Mouse (Mus musculus): ENCODE results near the gene Hist1h2bp. TPM values are rescaled to one million over a fixed set of nuclear protein-coding genes. Genes with fewer than 3 reads are reported as not detected.
A peak's percentile ranks its signal among the peaks of the same experiment; 100 is the strongest.
"Not testable (repeated sequence)": the region's sequence is repeated elsewhere in the genome, so short reads cannot be mapped to it uniquely, and the experiment has no call there.

Gene Hist1h2bp
- polyA plus RNA-seq, 1 experiment from 2014 or later = not detected

DNA sequence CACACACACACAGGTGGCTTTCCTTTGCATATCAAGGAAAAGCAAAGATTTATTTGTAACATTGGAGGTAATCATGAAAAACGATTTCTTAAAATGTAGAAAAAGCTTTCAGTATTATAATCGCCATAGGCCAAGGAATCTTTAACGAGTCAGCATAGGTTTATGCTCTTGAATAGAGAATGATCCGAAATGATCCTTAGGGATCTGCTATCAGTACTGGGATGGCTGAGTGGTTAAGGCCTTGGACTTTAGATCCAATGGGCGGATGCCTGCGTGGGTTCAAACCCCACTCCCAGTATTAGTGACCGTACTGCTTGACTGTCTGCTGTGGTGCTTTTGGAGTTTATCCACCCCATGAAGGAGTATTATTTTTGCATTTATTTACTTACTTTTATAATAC lies 8.3 kb downstream of the Hist1h2bp start:
- no peak overlapping the region for H3K4me3 ChIP-seq (ENCODE audit: low read depth, low read length)
- no peaks in the 10 kb centered on the region for H3K9me3 ChIP-seq (ENCODE audit: control insufficient read depth, low read length)
- no peaks in the 10 kb centered on the region for H3K27me3 ChIP-seq (ENCODE audit: control insufficient read depth, insufficient read depth, low read length)
- H3K4me2 ChIP-seq (ENCODE audit: low read depth, low read length) = no peak overlapping the region
- no peak for ATAC-seq (ENCODE audit: low read depth)
- H3K4me1 ChIP-seq (ENCODE audit: control insufficient read depth, insufficient read depth, low read length) = no peaks in the 10 kb centered on the region
- H3K9ac ChIP-seq (replicated peaks; ENCODE audit: low read depth, low read length) = no peak overlapping the region
- H3K27ac ChIP-seq (ENCODE audit: low read depth, low read length) = no peak overlapping the region
- WGBS = 91% methylated on average over 7 of the region's 7 CpGs
- no peaks in the 10 kb centered on the region for H3K36me3 ChIP-seq (ENCODE audit: control insufficient read depth, insufficient read depth, low read length)

DNA sequence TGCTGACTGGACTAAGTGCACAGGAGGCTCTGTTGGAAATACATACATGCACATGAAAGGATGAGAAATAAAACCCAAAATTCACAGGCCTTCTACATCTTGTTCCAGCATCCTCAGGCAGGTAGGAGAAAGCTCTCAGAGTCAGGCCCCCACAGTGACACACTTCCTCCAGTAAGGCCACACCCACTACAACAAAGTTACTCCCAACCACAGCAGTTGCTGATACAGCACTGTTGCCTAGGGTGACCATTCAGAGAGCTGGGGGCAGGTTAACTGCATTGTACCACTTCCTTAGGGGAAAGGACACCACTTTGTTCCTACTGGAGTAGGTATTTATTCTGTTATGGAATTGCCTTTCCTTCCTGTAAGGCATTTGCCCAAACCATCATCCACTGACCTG lies 9.9 kb downstream of the Hist1h2bp start:
- H3K4me1 ChIP-seq (ENCODE audit: control insufficient read depth, insufficient read depth, low read length); H3K27me3 ChIP-seq (ENCODE audit: control insufficient read depth, insufficient read depth, low read length); H3K4me3 ChIP-seq (ENCODE audit: low read depth, low read length); H3K9ac ChIP-seq (replicated peaks; ENCODE audit: low read depth, low read length); H3K27ac ChIP-seq (ENCODE audit: low read depth, low read length); H3K9me3 ChIP-seq (ENCODE audit: control insufficient read depth, low read length); ATAC-seq (ENCODE audit: low read depth); H3K4me2 ChIP-seq (ENCODE audit: low read depth, low read length); H3K36me3 ChIP-seq (ENCODE audit: control insufficient read depth, insufficient read depth, low read length): not testable (repeated sequence)

DNA sequence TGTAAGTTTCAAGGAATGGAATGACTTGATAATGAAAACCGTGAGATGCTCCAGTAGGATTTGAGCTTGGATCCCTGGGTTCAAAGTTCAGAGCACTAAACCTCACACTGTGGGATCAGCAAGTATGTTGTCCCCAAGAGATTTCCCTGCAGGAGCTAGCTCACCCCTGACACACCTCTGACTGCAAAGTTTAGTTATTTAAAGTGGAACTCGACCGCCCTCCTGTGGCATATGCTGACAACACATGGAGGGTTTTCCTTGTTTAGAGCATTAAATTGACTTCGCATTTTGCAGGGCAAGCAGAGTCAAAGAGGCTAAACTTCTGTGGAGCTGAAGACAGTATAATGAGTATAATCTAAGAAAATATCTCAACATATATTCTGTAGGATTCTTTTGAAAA lies 15.8 kb downstream of the Hist1h2bp start:
- ATAC-seq (ENCODE audit: low read depth) = peak; percentile 68; the same call in 1 of the 2 replicates
- H3K4me1 ChIP-seq (ENCODE audit: control insufficient read depth, insufficient read depth, low read length); H3K27ac ChIP-seq (ENCODE audit: low read depth, low read length); H3K27me3 ChIP-seq (ENCODE audit: control insufficient read depth, insufficient read depth, low read length); H3K9me3 ChIP-seq (ENCODE audit: control insufficient read depth, low read length); H3K4me3 ChIP-seq (ENCODE audit: low read depth, low read length); H3K4me2 ChIP-seq (ENCODE audit: low read depth, low read length); H3K36me3 ChIP-seq (ENCODE audit: control insufficient read depth, insufficient read depth, low read length); H3K9ac ChIP-seq (replicated peaks; ENCODE audit: low read depth, low read length): not testable (repeated sequence)
- WGBS = no CpG with 5 or more reads among the region's 4 CpGs

DNA sequence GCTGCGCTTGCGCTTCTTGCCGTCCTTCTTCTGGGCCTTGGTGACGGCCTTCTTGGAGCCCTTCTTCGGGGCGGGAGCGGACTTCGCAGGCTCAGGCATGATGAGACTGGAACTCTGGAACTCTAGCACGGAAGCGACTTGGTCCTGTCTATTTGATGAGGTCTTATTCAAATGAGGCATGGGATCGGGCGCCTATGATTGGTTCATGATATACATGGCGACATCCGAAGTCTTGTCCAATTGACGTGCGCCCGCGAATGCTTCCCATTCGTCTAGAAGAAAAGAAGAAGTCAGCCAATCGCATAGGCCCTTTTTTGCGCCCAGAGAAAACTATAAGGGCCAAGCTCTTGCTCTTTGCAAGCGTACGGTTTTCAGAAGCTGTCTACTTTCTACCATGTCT lies 22.8 kb downstream of the Hist1h2bp start, which contains the start of the genes Hist1h2bq and Hist1h2ao:
TSS of gene Hist1h2bq (minus strand) at position 125 of the 400 bp plus-strand sequence.
TSS of gene Hist1h2ao (plus strand) at position 393 of the 400 bp plus-strand sequence.
- H3K9ac ChIP-seq (replicated peaks; ENCODE audit: low read depth, low read length); H3K27me3 ChIP-seq (ENCODE audit: control insufficient read depth, insufficient read depth, low read length); H3K9me3 ChIP-seq (ENCODE audit: control insufficient read depth, low read length); H3K4me1 ChIP-seq (ENCODE audit: control insufficient read depth, insufficient read depth, low read length); H3K27ac ChIP-seq (ENCODE audit: low read depth, low read length); H3K4me3 ChIP-seq (ENCODE audit: low read depth, low read length); H3K36me3 ChIP-seq (ENCODE audit: control insufficient read depth, insufficient read depth, low read length); H3K4me2 ChIP-seq (ENCODE audit: low read depth, low read length): not testable (repeated sequence)
- WGBS = no CpG with 5 or more reads among the region's 23 CpGs
- peak; percentile 98 for ATAC-seq (ENCODE audit: low read depth)

DNA sequence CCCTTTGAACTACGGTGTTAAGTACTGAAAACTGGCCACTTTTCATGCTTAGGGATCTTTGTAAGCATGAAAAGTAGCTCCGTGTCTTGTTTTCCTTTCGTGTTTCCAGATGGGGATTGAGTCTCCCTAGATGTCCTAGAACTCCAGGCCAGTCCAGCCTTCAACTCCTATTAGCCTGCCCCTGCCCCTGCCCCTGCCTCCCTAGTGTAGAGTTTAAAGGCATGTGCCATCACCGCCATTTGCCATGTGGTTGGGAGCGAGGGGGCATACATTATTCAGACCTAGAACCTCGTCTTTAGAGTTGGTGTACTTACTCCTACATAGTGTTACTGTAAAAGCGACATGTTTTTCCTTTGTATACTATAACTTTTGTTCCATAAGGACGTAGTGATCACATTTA lies 23.8 kb downstream of the Hist1h2bp start:
- H3K27ac ChIP-seq (ENCODE audit: low read depth, low read length); H3K36me3 ChIP-seq (ENCODE audit: control insufficient read depth, insufficient read depth, low read length); H3K4me2 ChIP-seq (ENCODE audit: low read depth, low read length); H3K4me3 ChIP-seq (ENCODE audit: low read depth, low read length); H3K27me3 ChIP-seq (ENCODE audit: control insufficient read depth, insufficient read depth, low read length); H3K4me1 ChIP-seq (ENCODE audit: control insufficient read depth, insufficient read depth, low read length); H3K9me3 ChIP-seq (ENCODE audit: control insufficient read depth, low read length); H3K9ac ChIP-seq (replicated peaks; ENCODE audit: low read depth, low read length): not testable (repeated sequence)
- peak; percentile 22 for ATAC-seq (ENCODE audit: low read depth)
- WGBS = no CpG with 5 or more reads among the region's 8 CpGs

DNA sequence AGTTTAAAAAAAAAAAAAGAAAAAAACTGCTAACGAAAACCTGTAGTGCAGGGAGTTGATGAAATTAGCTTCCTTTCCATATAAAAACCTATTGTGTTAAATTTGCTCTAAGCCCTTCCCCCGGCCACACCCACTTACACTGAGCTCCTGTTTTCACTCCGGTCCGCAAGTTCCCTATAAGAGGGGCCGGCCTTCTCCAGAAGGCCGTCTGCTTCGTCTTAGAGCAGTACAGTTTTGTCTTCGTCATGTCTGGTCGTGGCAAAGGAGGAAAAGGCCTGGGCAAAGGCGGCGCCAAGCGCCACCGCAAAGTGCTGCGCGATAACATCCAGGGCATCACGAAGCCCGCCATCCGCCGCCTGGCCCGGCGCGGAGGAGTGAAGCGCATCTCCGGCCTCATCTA lies 24.3 kb downstream of the Hist1h2bp start, which contains the start of gene Hist1h4m:
TSS of gene Hist1h4m (plus strand) at position 208 of the 400 bp plus-strand sequence.
- not testable (repeated sequence) for H3K9ac ChIP-seq (replicated peaks; ENCODE audit: low read depth, low read length); H3K27ac ChIP-seq (ENCODE audit: low read depth, low read length); H3K36me3 ChIP-seq (ENCODE audit: control insufficient read depth, insufficient read depth, low read length); H3K4me3 ChIP-seq (ENCODE audit: low read depth, low read length); H3K27me3 ChIP-seq (ENCODE audit: control insufficient read depth, insufficient read depth, low read length); H3K9me3 ChIP-seq (ENCODE audit: control insufficient read depth, low read length); H3K4me1 ChIP-seq (ENCODE audit: control insufficient read depth, insufficient read depth, low read length)
- peak; percentile 66 for ATAC-seq (ENCODE audit: low read depth)
- H3K4me2 ChIP-seq (ENCODE audit: low read depth, low read length) = peak within 1 kb of the TSS; percentile 27; the same call in 1 of the 2 replicates
- WGBS = no CpG with 5 or more reads among the region's 24 CpGs

DNA sequence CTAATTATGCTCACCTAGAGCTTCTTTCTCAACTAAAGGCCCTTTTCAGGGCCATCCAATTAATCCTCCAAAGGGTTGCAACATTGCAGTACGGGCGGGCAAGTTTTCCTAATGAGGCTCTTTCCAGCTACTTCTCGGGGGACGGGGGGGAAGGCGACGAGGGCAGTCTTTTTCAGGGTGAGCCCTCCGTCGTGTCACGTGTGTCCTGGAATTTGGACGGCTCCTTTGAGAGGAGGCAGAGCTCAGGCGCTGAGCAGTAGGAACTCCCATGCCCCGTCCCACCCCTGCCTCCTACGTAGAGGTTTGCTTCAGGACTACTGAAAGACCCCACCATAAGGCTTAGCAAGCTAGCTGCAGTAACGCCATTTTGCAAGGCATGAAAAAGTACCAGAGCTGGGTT lies 24.8 kb downstream of the Hist1h2bp start:
- H3K27ac ChIP-seq (ENCODE audit: low read depth, low read length); H3K4me3 ChIP-seq (ENCODE audit: low read depth, low read length); H3K9me3 ChIP-seq (ENCODE audit: control insufficient read depth, low read length); H3K4me1 ChIP-seq (ENCODE audit: control insufficient read depth, insufficient read depth, low read length); H3K27me3 ChIP-seq (ENCODE audit: control insufficient read depth, insufficient read depth, low read length); H3K9ac ChIP-seq (replicated peaks; ENCODE audit: low read depth, low read length); H3K36me3 ChIP-seq (ENCODE audit: control insufficient read depth, insufficient read depth, low read length): not testable (repeated sequence)
- WGBS = 0% methylated on average over 11 of the region's 14 CpGs
- H3K4me2 ChIP-seq (ENCODE audit: low read depth, low read length) = peak overlapping the region; percentile 27; the same call in 1 of the 2 replicates
- ATAC-seq (ENCODE audit: low read depth) = peak; percentile 29; the same call in 1 of the 2 replicates

DNA sequence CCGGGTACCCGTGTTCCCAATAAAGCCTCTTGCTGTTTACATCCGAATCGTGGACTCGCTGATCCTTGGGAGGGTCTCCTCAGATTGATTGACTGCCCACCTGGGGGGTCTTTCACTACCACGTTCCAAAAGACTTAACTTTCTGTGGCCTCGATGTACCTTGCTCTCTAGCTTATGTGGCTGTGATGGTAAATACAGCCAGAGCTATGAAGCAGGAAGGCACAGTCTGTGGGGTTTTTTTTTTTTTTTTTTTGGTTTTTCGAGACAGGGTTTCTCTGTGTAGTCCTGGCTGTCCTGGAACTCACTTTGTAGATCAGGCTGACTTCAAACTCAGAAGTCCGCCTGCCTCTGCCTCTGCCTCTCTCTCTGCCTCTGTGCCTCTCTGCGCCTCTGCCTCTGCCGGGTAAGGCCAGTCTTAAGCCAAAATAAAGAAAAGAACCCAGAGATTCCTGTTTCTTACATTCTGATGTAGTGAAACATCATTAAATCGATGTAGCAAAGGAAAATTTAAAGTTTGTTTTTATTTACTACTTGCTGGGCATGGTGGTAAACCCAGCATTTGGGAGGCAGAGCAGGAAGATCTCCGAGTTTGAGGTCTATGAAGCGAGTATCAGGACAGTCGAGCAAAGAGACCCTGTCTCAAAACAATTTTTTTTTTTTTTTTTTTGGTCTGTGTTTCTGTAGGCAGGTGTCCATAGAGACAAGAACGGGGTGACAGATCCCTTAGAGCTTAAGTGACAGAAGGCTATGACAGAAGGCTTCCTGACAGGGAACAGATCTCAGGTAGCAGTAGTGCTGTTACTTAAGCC lies 33.0 kb downstream of the Hist1h2bp start:
- H3K4me1 ChIP-seq (ENCODE audit: control insufficient read depth, insufficient read depth, low read length); H3K36me3 ChIP-seq (ENCODE audit: control insufficient read depth, insufficient read depth, low read length); ATAC-seq (ENCODE audit: low read depth); H3K27ac ChIP-seq (ENCODE audit: low read depth, low read length); H3K27me3 ChIP-seq (ENCODE audit: control insufficient read depth, insufficient read depth, low read length); H3K4me3 ChIP-seq (ENCODE audit: low read depth, low read length); H3K9ac ChIP-seq (replicated peaks; ENCODE audit: low read depth, low read length); H3K4me2 ChIP-seq (ENCODE audit: low read depth, low read length); H3K9me3 ChIP-seq (ENCODE audit: control insufficient read depth, low read length): not testable (repeated sequence)
- WGBS = 67% methylated on average over 6 of the region's 16 CpGs

DNA sequence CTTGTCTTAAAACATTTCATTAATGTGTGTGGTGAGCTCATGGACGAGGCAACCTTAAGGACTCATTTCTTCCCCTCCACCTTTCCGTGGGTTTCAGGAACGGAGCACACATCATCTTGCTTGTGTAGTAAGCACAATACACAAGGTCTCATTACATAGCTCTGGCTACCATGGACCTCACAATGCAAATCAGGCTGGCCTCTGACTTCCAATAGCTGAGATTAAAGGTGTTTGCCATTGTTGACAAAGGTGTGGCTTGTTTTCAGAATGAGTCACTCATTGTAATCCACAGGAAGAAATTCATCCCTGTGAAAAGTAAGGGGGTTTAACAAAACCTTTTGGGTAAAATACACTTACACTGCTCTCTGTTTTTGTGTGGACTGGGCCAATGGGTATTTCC lies 41.2 kb downstream of the Hist1h2bp start:
- Histone ChIP-seq H3K9me3 (ENCODE audit: control insufficient read depth, low read length) (no peaks in the 10 kb centered on the region), H3K4me3 (ENCODE audit: low read depth, low read length) (no peak overlapping the region), H3K4me1 (ENCODE audit: control insufficient read depth, insufficient read depth, low read length) (no peaks in the 10 kb centered on the region), H3K27ac (ENCODE audit: low read depth, low read length) (no peak overlapping the region), H3K27me3 (ENCODE audit: control insufficient read depth, insufficient read depth, low read length) (no peaks in the 10 kb centered on the region), H3K36me3 (ENCODE audit: control insufficient read depth, insufficient read depth, low read length) (no peaks in the 10 kb centered on the region), H3K4me2 (ENCODE audit: low read depth, low read length) (no peak overlapping the region), H3K9ac (replicated peaks; ENCODE audit: low read depth, low read length) (no peak overlapping the region)
- WGBS = 89% methylated on average over 3 of the region's 3 CpGs
- ATAC-seq (ENCODE audit: low read depth) = no peak
